Mouse (Mus musculus) gastrocnemius, adult 8-10 months (tissue): ENCODE results near the gene Hdgfl3. TPM values are rescaled to one million over a fixed set of nuclear protein-coding genes. Genes with fewer than 3 reads are reported as not detected.

Experiments used
- total RNA-seq, 4 experiments: library from RNA; stranded (reverse); gene quantifications; 2 replicates each; pipeline ENCODE4 v1.2.4; 2022

The Hdgfl3 gene
- total RNA-seq, 4 experiments from 2014 or later = 0.99 to 1.5 (median 1.5) TPM

Other genes starting within 250 kb of the Hdgfl3 start
- gene Homer2, start 226.9 kb downstream of the Hdgfl3 start, total RNA-seq = 10 to 100 TPM; 40.0 to 53.1 (median 44.0) TPM
- gene Ramac, start 171.5 kb downstream of the Hdgfl3 start, total RNA-seq = 10 to 100 TPM; 23.0 to 26.0 (median 24.4) TPM
- 10 to 100 TPM; 20.4 to 26.0 (median 23.4) TPM for gene 3110040N11Rik, start 145.0 kb downstream of the Hdgfl3 start, total RNA-seq
- 100 to 1,000 TPM; 148 to 159 (median 152) TPM for gene Btbd1, start 105.0 kb downstream of the Hdgfl3 start, total RNA-seq
- not detected for gene Gm10160, start 78.7 kb downstream of the Hdgfl3 start, total RNA-seq
- 1 to 10 TPM; 3.5 to 5.0 (median 4.4) TPM for gene Tm6sf1, start 75.5 kb downstream of the Hdgfl3 start, total RNA-seq
- not detected for gene Bnc1, start 57.8 kb upstream of the Hdgfl3 start, total RNA-seq
- gene Sh3gl3, start 239.4 kb upstream of the Hdgfl3 start, total RNA-seq = under 1 TPM in 2 of 4 experiments, not detected in 2; 0.27 to 0.82 TPM